Mouse (Mus musculus) embryonic facial prominence, embryonic 14.5 days (tissue): ENCODE measurements around the gene Gpm6a. TPM values are rescaled to one million over a fixed set of nuclear protein-coding genes. Genes with fewer than 3 reads are reported as not detected.

Experiments
- ATAC-seq: fragments of 200-750 bp; cut with Nextera tagmentation; 2 replicates; pipeline ENCODE4 v1.8.0; 2017; ENCODE audit warnings: low read depth, moderate number of reproducible peaks, moderate TSS enrichment
- DNase-seq: peaks from one replicate; pipeline ENCODE4 v3.0.0-alpha.2; 2015; ENCODE audit warnings: low spot score
- H3K27ac ChIP-seq: fragments of 300-500 bp; sonication (generic); replicated peaks from 2 replicates; pipeline ENCODE4 v1.5.1; 2014; ENCODE audit warnings: low read depth, mild to moderate bottlenecking, low read length, moderate library complexity
- H3K27me3 ChIP-seq: fragments of 300-500 bp; sonication (generic); replicated peaks from 2 replicates; pipeline ENCODE4 v1.6.1; 2014; ENCODE audit warnings: low read length; ENCODE audit not compliant: control insufficient read depth, insufficient read depth
- H3K36me3 ChIP-seq: fragments of 300-500 bp; sonication (generic); 2 replicates; pipeline ENCODE4 v1.6.1; 2014; ENCODE audit warnings: low read length, mixed read lengths; ENCODE audit not compliant: control insufficient read depth, insufficient read depth
- H3K4me1 ChIP-seq: fragments of 300-500 bp; sonication (generic); 2 replicates; pipeline ENCODE4 v1.6.1; 2014; ENCODE audit warnings: antibody characterized with exemption, low read length; ENCODE audit not compliant: control insufficient read depth, insufficient read depth
- H3K4me2 ChIP-seq: fragments of 300-500 bp; sonication (generic); 2 replicates; pipeline ENCODE4 v1.6.1; 2014; ENCODE audit warnings: low read depth, mild to moderate bottlenecking, low read length, moderate library complexity, mixed read lengths
- H3K4me3 ChIP-seq: fragments of 300-500 bp; sonication (generic); 2 replicates; pipeline ENCODE4 v1.5.1; 2014; ENCODE audit warnings: low read depth, mild to moderate bottlenecking, low read length
- H3K9ac ChIP-seq: fragments of 300-500 bp; sonication (generic); 2 replicates; pipeline ENCODE4 v1.6.1; 2014; ENCODE audit warnings: low read depth, mild to moderate bottlenecking, low read length, moderate library complexity, mixed read lengths
- H3K9me3 ChIP-seq: fragments of 300-500 bp; sonication (generic); 2 replicates; pipeline ENCODE4 v1.6.1; 2016; ENCODE audit warnings: low read length; ENCODE audit not compliant: control insufficient read depth
- WGBS: fragments of 180-500 bp; shearing (Covaris S2); extraction: QIAGEN DNeasy Blood & Tissue Kit; methylation state at CpG from one replicate; pipeline ENCODE4 v1.1.7; 2014; 5-methylcytosine and 5-hydroxymethylcytosine counted together
- polyA plus RNA-seq: library from polyadenylated mRNA; unstranded; fragments of >200 nt; fragmentation: Nextera tagmentation; extraction: Ambion mirVana; gene quantifications from 2 replicates; pipeline ENCODE4 v1.2.1, GENCODE M21; 2014

Gene Gpm6a
- polyA plus RNA-seq, 1 experiment from 2014 or later: 13.7 TPM

- Histone ChIP-seq H3K27ac (no peak overlapping the region), H3K4me3 (no peak overlapping the region), H3K9ac (no peak overlapping the region), H3K27me3 (no peaks in the 10 kb centered on the region), H3K9me3 (no peaks in the 10 kb centered on the region), H3K4me2 (no peak overlapping the region), H3K36me3 (no peaks in the 10 kb centered on the region), H3K4me1 (no peaks in the 10 kb centered on the region)
- no peak for ATAC-seq
- 63% methylated on average over 10 of the region's 10 CpGs for WGBS
- DNase-seq: no peak
Measured at GRCm38 (mm10) chr8:55025851-55026660, 71.4 kb downstream of the Gpm6a start.

- H3K27me3 ChIP-seq: no peaks in the 10 kb centered on the region
- no peak overlapping the region for H3K4me3 ChIP-seq
- H3K4me2 ChIP-seq: no peak overlapping the region
- no peak for DNase-seq
- ATAC-seq: no peak
- H3K4me1 ChIP-seq: no peaks in the 10 kb centered on the region
- no peak overlapping the region for H3K9ac ChIP-seq
- H3K27ac ChIP-seq: no peak overlapping the region
- whole genome bisulfite sequencing: 60% methylated on average over 2 of the region's 2 CpGs
- no peaks in the 10 kb centered on the region for H3K9me3 ChIP-seq
- H3K36me3 ChIP-seq: no peaks in the 10 kb centered on the region
Measured at GRCm38 (mm10) chr8:55026661-55027000, 72.0 kb downstream of the Gpm6a start.

- no peak overlapping the region for H3K9ac ChIP-seq
- WGBS: 81% methylated on average over 2 of the region's 2 CpGs
- DNase-seq (no peak), ATAC-seq (no peak)
- H3K9me3 ChIP-seq: no peaks in the 10 kb centered on the region
- H3K4me3 ChIP-seq: no peak overlapping the region
- no peak overlapping the region for H3K4me2 ChIP-seq
- H3K36me3 ChIP-seq: no peaks in the 10 kb centered on the region
- no peak overlapping the region for H3K27ac ChIP-seq
- no peaks in the 10 kb centered on the region for H3K27me3 ChIP-seq
- H3K4me1 ChIP-seq: no peaks in the 10 kb centered on the region
Measured at GRCm38 (mm10) chr8:55028371-55028770, 73.7 kb downstream of the Gpm6a start.

GRCm38 (mm10) chr8:55031099-55031498 is 76.5 kb downstream of the Gpm6a start:
- Histone ChIP-seq H3K9ac (no peak overlapping the region), H3K27me3 (no peaks in the 10 kb centered on the region), H3K27ac (no peak overlapping the region), H3K4me1 (no peaks in the 10 kb centered on the region), H3K4me3 (no peak overlapping the region), H3K36me3 (no peaks in the 10 kb centered on the region), H3K9me3 (no peaks in the 10 kb centered on the region), H3K4me2 (no peak overlapping the region)
- DNase-seq: no peak
- ATAC-seq: no peak

- Histone ChIP-seq H3K9ac (no peak overlapping the region), H3K4me2 (no peak overlapping the region), H3K27ac (no peak overlapping the region), H3K4me1 (no peaks in the 10 kb centered on the region), H3K9me3 (no peaks in the 10 kb centered on the region), H3K27me3 (no peaks in the 10 kb centered on the region), H3K36me3 (no peaks in the 10 kb centered on the region), H3K4me3 (no peak overlapping the region)
- ATAC-seq (peak; percentile 84), DNase-seq (peak; percentile 73)
- WGBS: 11% methylated on average over 1 of the region's 1 CpGs
Measured at GRCm38 (mm10) chr8:55034309-55034708, 79.7 kb downstream of the Gpm6a start.

GRCm38 (mm10) chr8:55035416-55035815 is 80.8 kb downstream of the Gpm6a start:
- DNase-seq (no peak), ATAC-seq (no peak)
- Histone ChIP-seq H3K4me3 (no peak overlapping the region), H3K36me3 (no peaks in the 10 kb centered on the region), H3K9ac (no peak overlapping the region), H3K9me3 (no peaks in the 10 kb centered on the region), H3K4me2 (no peak overlapping the region), H3K27me3 (no peaks in the 10 kb centered on the region), H3K4me1 (no peaks in the 10 kb centered on the region), H3K27ac (no peak overlapping the region)

GRCm38 (mm10) chr8:55042955-55043354 is 88.3 kb downstream of the Gpm6a start:
- Histone ChIP-seq H3K4me1 (no peaks in the 10 kb centered on the region), H3K27me3 (no peaks in the 10 kb centered on the region), H3K27ac (no peak overlapping the region), H3K9me3 (no peaks in the 10 kb centered on the region), H3K36me3 (no peaks in the 10 kb centered on the region), H3K9ac (no peak overlapping the region), H3K4me2 (no peak overlapping the region), H3K4me3 (no peak overlapping the region)
- 52% methylated on average over 1 of the region's 1 CpGs for whole genome bisulfite sequencing
- no peak for ATAC-seq
- no peak for DNase-seq

GRCm38 (mm10) chr8:55048396-55048795 is 93.8 kb downstream of the Gpm6a start:
- Histone ChIP-seq H3K4me1 (no peaks in the 10 kb centered on the region), H3K27me3 (no peaks in the 10 kb centered on the region), H3K9ac (no peak overlapping the region), H3K4me3 (no peak overlapping the region), H3K27ac (no peak overlapping the region), H3K4me2 (no peak overlapping the region), H3K9me3 (no peaks in the 10 kb centered on the region), H3K36me3 (no peaks in the 10 kb centered on the region)
- ATAC-seq: no peak
- no peak for DNase-seq
- 81% methylated on average over 3 of the region's 3 CpGs for WGBS

- H3K9ac ChIP-seq: no peak overlapping the region
- no peak overlapping the region for H3K4me2 ChIP-seq
- no peak overlapping the region for H3K4me3 ChIP-seq
- ATAC-seq (no peak), DNase-seq (no peak)
- no peaks in the 10 kb centered on the region for H3K4me1 ChIP-seq
- no peak overlapping the region for H3K27ac ChIP-seq
- H3K27me3 ChIP-seq: no peaks in the 10 kb centered on the region
- 76% methylated on average over 4 of the region's 4 CpGs for WGBS
- no peaks in the 10 kb centered on the region for H3K36me3 ChIP-seq
- H3K9me3 ChIP-seq: no peaks in the 10 kb centered on the region
Measured at GRCm38 (mm10) chr8:55049979-55050378, 95.3 kb downstream of the Gpm6a start.
